Mouse (Mus musculus) liver, embryonic 16.5 days (tissue): ENCODE measurements around the gene Asna1. TPM values are rescaled to one million over a fixed set of nuclear protein-coding genes. Genes with fewer than 3 reads are reported as not detected.
A peak's percentile ranks its signal among the peaks of the same experiment; 100 is the strongest.

Experiments used
- ATAC-seq: fragments of 200-750 bp; cut with Nextera tagmentation; 2 replicates; pipeline ENCODE4 v1.8.0; 2017; ENCODE audit warnings: low read depth, mild to moderate bottlenecking, moderate number of reproducible peaks, moderate library complexity
- H3K27ac ChIP-seq: fragments of 300-500 bp; sonication (generic); 2 replicates; pipeline ENCODE4 v1.5.1; 2014; ENCODE audit warnings: mild to moderate bottlenecking, low read length
- H3K27me3 ChIP-seq: fragments of 300-500 bp; sonication (generic); 2 replicates; pipeline ENCODE4 v1.6.1; 2014; ENCODE audit warnings: low read depth, low read length, mixed read lengths; ENCODE audit not compliant: control insufficient read depth, insufficient read depth
- H3K36me3 ChIP-seq: fragments of 300-500 bp; sonication (generic); 2 replicates; pipeline ENCODE4 v1.6.1; 2014; ENCODE audit warnings: mild to moderate bottlenecking; ENCODE audit not compliant: control insufficient read depth, insufficient read depth
- H3K4me1 ChIP-seq: fragments of 300-500 bp; sonication (generic); 2 replicates; pipeline ENCODE4 v1.6.1; 2014; ENCODE audit warnings: low read depth, low read length, mixed read lengths; ENCODE audit not compliant: control insufficient read depth
- H3K4me2 ChIP-seq: fragments of 300-500 bp; sonication (generic); 2 replicates; pipeline ENCODE4 v1.6.1; 2014; ENCODE audit warnings: low read depth, low read length, mixed read lengths
- H3K4me3 ChIP-seq: fragments of 300-500 bp; sonication (generic); 2 replicates; pipeline ENCODE4 v1.5.1; 2014; ENCODE audit warnings: low read depth, mild to moderate bottlenecking, low read length
- H3K9ac ChIP-seq: fragments of 300-500 bp; sonication (generic); 2 replicates; pipeline ENCODE4 v1.6.1; 2014; ENCODE audit warnings: low read depth, low read length
- H3K9me3 ChIP-seq: fragments of 300-500 bp; sonication (generic); replicated peaks from 2 replicates; pipeline ENCODE4 v1.6.1; 2016; ENCODE audit warnings: low read length; ENCODE audit not compliant: control insufficient read depth
- WGBS: fragments of 180-500 bp; shearing (Covaris S2); extraction: QIAGEN DNeasy Blood & Tissue Kit; methylation state at CpG from one replicate; pipeline ENCODE4 v1.1.7; 2014; ENCODE audit not compliant: insufficient replicate concordance; 5-methylcytosine and 5-hydroxymethylcytosine counted together
- polyA plus RNA-seq: library from polyadenylated mRNA; unstranded; fragments of >200 nt; fragmentation: Nextera tagmentation; extraction: Ambion mirVana; gene quantifications from 2 replicates; pipeline ENCODE4 v1.2.1, GENCODE M21; 2015

Gene Asna1
- polyA plus RNA-seq, 1 experiment from 2014 or later = 48.6 TPM

DNA sequence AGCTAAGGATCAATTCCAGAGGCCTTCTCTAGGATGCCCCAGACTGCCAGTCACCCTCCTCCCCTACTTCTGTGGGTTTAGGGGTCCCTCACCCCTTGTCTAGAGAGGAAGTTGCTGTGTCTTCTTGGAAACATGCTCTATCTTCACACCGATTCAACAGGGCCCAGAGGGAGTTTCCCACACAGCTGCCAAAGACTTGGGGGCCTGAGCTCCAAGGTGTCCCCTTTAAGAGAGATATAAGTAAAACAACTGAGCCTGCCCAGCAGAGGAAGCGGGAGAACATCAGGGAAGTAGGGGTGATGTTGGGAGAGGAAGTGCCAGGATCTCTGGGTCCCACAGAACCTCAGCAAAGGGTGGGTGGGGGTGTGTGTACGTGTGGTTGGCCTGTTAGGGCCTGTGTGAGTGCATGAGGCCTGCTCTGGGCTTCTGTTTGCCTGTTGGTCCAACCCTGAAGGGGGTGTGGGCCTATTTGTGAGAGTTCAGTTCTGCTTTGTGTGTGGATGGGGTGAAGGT is 42.5 kb downstream of the Asna1 start:
- Histone ChIP-seq H3K4me2 (no peak overlapping the region), H3K4me3 (no peak overlapping the region), H3K27ac (peak overlapping the region; percentile 23), H3K9ac (peak overlapping the region; percentile 2; the same call in 1 of the 2 replicates), H3K4me1 (peaks cover 92% of the 10 kb centered on the region), H3K27me3 (peaks cover 9% of the 10 kb centered on the region), H3K36me3 (no peaks in the 10 kb centered on the region), H3K9me3 (no peaks in the 10 kb centered on the region)
- no peak for ATAC-seq
- 30% methylated on average over 3 of the region's 3 CpGs for WGBS

DNA sequence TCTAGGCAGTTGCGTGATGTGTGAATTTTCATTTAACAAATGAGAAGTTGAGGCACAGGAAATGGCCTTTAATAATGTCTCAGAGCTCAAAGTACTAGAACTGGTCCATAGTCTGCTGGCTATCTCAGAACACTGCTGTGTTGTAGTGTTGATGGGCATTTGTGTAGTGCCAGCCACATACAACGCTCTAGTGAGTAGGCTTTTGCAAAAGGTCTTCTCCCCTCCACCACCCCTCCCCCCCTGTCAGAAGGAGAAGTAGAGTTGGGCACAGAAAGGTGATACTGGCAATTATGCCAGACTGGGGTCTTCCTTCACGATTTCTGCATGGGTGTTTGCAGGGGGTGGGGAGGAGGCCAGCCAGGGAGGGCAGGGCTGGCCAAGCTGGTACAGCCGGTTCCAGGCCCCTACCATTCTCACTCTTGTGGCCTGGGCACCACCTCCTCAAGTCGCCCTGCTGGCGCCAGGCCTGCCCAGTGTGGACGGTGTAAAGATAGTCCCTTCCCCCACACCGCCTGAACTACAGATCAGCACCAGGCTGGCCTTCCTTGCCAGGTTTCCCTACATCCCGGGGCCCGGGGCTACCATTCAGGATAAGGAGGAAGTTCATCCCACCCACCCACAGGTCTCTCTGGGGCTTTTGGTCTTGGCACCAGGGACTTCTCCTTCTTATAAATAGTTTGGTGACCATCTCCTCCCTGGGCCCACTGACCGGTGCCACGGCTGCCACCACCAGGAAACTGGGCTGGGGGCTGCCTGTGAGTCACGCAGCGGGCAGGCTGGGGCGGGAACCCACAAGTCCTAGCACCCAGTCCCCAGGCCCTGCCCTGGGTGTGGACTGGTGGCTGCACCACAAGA is 43.2 kb downstream of the Asna1 start:
- Histone ChIP-seq H3K4me3 (no peak overlapping the region), H3K27ac (peak overlapping the region; percentile 23), H3K36me3 (no peaks in the 10 kb centered on the region), H3K27me3 (peaks cover 9% of the 10 kb centered on the region), H3K4me1 (peaks cover 95% of the 10 kb centered on the region), H3K4me2 (no peak overlapping the region), H3K9me3 (no peaks in the 10 kb centered on the region), H3K9ac (peak overlapping the region; percentile 2; the same call in 1 of the 2 replicates)
- 55% methylated on average over 15 of the region's 15 CpGs for WGBS
- no peak for ATAC-seq

DNA sequence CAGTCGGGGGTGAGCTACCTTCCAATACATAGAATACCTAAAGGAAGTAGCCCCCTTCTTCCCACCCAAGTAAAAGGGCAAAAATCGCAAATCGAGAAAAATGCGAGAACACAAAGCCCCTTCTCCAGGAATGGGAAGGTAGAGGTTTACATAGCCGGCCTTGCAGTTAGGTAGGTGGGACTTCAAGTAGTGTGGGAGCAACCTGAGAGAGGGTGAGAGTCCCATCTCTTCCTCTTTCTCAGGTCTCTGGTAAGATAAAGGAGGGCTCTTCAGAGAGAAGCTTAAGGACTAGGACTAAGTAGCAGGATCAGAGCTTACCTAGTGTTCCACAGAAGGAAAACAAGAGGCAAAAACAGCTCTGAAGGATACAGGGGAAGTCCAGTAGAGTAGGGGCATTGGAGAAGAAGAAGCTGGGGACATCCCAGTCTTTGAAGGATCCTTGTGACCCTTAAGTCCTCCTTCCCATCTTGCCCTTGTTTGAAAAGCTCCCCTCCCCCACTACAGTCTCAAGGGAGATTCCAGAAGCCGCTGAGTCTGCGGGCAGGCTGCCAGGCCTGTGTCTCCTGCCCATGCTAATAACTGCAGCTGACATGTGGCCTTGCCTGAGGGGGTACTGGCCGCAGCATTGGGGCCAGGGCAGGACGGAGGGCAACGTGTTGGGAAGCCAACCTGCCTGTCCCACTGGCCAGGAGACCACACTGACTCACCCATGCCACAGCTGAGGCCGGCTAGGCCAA is 44.3 kb downstream of the Asna1 start:
- Histone ChIP-seq H3K4me2 (peak overlapping the region; percentile 98), H3K4me1 (peaks cover 94% of the 10 kb centered on the region), H3K9ac (peak overlapping the region; percentile 59), H3K27ac (peak overlapping the region; percentile 84), H3K9me3 (no peaks in the 10 kb centered on the region), H3K4me3 (peak overlapping the region; percentile 75), H3K36me3 (no peaks in the 10 kb centered on the region), H3K27me3 (peaks cover 9% of the 10 kb centered on the region)
- 51% methylated on average over 11 of the region's 11 CpGs for WGBS
- no peak for ATAC-seq

DNA sequence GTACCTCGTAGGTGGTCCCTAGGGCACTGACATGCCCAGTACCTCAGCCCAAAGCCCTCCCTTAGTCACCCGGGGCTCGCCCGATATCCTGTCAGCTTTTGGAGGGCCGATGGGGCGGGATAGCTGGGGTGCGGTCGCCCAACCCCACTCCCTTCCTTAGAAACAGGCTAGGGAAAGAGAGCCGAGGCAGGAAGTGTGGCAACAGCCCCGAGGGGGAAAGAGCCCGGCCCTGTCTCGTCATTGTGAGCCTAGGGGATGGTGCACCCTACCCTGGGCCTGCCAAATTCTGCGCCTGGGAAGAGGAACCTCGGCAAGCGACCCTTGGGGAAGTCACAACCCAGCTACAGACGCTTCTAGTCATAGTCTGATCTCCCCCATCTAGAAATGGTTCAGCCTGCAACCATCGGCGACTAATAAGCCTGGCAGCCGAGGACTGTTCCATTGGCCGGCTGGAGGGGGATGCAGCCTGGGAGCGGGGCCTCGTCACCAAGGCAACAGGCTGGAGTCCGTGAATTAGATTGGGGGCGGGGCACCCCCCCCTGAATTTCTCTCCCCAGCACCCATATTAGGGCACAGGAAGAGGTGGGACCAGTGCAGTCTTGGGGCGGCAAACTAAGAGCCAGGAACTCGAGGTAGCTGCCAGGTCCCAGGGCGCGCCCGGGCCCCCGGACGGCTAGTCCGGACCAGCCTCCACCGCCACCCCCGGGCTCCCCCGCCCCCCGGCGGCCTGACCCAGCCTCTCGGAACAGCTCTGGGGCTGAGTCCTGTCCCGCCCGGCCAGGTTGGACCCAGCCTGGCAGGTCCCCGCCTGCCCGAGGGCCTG is 45.3 kb downstream of the Asna1 start:
- peak overlapping the region; percentile 75 for H3K4me3 ChIP-seq
- H3K4me1 ChIP-seq = peaks cover 94% of the 10 kb centered on the region
- no peaks in the 10 kb centered on the region for H3K9me3 ChIP-seq
- peak overlapping the region; percentile 98 for H3K4me2 ChIP-seq
- H3K27me3 ChIP-seq = peaks cover 9% of the 10 kb centered on the region
- peak; percentile 26 for ATAC-seq
- WGBS = 4% methylated on average over 35 of the region's 42 CpGs
- H3K9ac ChIP-seq = peak overlapping the region; percentile 59
- no peaks in the 10 kb centered on the region; the same call in 1 of the 2 replicates for H3K36me3 ChIP-seq
- peak overlapping the region; percentile 84 for H3K27ac ChIP-seq

DNA sequence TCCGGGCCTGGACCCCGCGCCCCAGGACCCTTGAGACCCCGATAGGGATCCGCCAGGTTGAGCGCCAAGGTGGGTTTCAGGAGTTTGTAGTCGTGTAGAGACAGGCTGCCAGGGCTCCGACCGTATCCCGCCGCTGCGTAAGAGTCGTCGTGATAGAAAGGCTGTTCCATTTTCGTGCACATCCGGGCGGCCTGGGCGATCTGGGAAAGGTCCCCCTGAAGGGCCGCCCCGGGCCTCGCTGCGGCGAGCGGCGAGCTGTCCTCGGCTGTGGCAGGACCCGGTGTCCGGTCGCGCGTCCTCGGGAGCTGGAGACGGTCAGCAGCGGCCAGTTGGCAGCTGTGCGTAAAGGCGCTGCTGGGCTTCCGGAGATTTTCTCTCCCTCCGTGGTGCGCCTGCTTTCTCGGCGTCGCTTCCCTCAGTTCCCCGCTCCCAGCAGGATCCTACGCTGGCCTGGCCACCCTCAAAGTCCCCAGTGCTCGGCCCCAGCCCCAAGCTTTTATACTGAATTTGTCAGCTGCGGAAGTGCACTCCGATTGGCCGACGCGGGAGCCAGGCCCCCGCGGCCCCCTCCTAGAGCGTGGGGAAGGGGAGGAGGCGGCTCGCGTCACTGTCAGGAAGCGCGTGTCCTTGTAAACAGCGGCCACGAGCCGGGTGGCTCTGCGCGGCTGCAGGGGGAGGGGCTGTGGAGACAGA is 46.7 kb downstream of the Asna1 start, which contains the start of gene Junb:
Gene Junb, minus strand, starts transcription at position 471 of the 693 bp plus-strand sequence.
- peak; percentile 35 for ATAC-seq
- peaks cover 9% of the 10 kb centered on the region for H3K27me3 ChIP-seq
- H3K27ac ChIP-seq = peak within 1 kb of the TSS; percentile 97
- H3K4me3 ChIP-seq = peak within 1 kb of the TSS; percentile 75
- no peaks in the 10 kb centered on the region for H3K9me3 ChIP-seq
- H3K36me3 ChIP-seq = peaks cover 14% of the 10 kb centered on the region
- H3K9ac ChIP-seq = peak within 1 kb of the TSS; percentile 73
- H3K4me1 ChIP-seq = peaks cover 94% of the 10 kb centered on the region
- H3K4me2 ChIP-seq = peak within 1 kb of the TSS; percentile 98
- WGBS = under 1% methylated on average over 63 of the region's 63 CpGs

DNA sequence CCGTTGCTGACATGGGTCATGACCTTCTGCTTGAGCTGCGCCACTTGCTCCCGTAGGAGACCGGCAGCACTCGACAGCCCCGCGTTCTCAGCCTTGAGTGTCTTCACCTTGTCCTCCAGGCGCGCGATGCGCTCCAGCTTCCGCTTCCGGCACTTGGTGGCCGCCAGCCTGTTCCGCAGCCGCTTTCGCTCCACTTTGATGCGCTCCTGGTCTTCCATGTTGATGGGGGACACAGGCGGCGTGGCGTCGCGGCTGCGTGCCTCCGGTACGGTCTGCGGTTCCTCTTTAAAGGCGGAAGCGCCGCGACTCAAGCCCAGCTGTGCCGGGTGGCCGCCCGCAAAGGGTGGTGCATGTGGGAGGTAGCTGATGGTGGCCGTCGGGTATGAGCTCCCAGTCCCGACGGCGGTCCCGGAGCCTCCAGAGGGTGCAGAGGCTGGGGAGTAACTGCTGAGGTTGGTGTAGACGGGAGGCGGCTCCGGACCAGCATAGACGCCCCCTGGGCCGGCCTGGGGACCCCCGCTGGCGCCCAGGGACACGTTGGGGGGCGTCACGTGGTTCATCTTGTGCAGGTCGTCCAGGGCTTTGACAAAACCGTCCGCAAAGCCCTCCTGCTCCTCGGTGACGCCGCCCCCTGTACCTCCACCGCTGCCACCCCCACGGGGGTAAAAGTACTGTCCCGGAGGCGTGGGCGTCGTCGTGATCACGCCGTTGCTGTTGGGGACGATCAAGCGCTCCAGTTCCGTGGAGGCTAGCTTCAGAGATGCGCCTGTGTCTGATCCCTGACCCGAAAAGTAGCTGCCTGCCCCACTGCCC is 47.4 kb downstream of the Asna1 start:
- Histone ChIP-seq H3K4me2 (peak overlapping the region; percentile 98), H3K4me3 (peak overlapping the region; percentile 75), H3K9me3 (no peaks in the 10 kb centered on the region), H3K9ac (peak overlapping the region; percentile 73), H3K36me3 (peaks cover 21% of the 10 kb centered on the region), H3K4me1 (peaks cover 97% of the 10 kb centered on the region), H3K27me3 (peaks cover 9% of the 10 kb centered on the region), H3K27ac (peak overlapping the region; percentile 97)
- under 1% methylated on average over 70 of the region's 70 CpGs for WGBS
- ATAC-seq = no peak

DNA sequence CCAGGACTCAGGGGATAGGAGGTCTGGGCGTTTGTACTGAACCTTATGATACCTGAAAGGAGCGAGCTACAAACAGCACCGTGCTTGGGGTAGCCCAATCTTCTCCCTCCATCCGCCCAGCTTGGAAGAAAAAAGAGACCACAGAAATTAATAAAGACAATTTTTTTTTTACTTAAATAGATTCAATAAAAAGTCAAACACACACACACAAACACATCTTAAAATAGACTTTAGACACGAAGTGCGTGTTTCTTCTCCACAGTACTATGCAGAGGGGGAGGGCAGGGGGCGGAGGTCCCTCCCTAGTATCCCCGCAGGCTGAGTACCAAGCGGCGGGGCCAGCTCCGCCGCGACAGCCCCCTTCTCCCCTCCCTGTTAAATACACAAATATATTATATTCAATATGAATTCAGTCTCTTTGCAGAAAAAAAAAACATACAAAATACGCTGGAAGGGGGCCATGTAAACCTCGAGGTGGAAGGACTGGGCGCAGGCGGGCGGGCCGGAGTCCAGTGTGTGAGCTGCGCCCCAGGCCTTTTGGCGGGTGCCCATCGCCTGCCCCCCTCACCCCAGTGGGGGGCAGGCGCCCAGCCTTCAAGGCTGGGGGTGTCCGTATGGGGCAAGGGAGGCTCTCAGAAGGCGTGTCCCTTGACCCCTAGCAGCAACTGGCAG is 48.2 kb downstream of the Asna1 start:
- H3K4me2 ChIP-seq = peak overlapping the region; percentile 98
- peaks cover 95% of the 10 kb centered on the region for H3K4me1 ChIP-seq
- H3K9ac ChIP-seq = peak overlapping the region; percentile 73
- no peaks in the 10 kb centered on the region for H3K9me3 ChIP-seq
- H3K4me3 ChIP-seq = peak overlapping the region; percentile 75
- H3K27ac ChIP-seq = peak overlapping the region; percentile 97
- peaks cover 9% of the 10 kb centered on the region for H3K27me3 ChIP-seq
- no peak for ATAC-seq
- WGBS = under 1% methylated on average over 25 of the region's 25 CpGs
- H3K36me3 ChIP-seq = peaks cover 29% of the 10 kb centered on the region
